Mouse (Mus musculus) heart, postnatal 25 days (tissue): ENCODE measurements at regions not wholly inside any gene's neighbourhood (a gene's known extent, or its start where the extent isn't known, plus 50 kb on each side); places are given as distances from the start of the nearest gene placed in this dataset.

Source experiments
- DNase-seq: peaks from one replicate; pipeline ENCODE4 v3.0.0; 2022; ENCODE audit warnings: low spot score
- intact Hi-C: fragments of 180-260 bp; cut with DNase I; formaldehyde crosslinking; loops from one replicate; pipeline ENCODE4 v1.15.1; 2025

- intact Hi-C loops: no loop called here
- DNase-seq: no peak
Observed at GRCm38 (mm10) chr13:44347662-44348061, 381.6 kb upstream of the Jarid2 start.

- intact Hi-C loops: no loop called here
- no peak for DNase-seq
Observed at GRCm38 (mm10) chr13:44353899-44354298, 375.4 kb upstream of the Jarid2 start.

GRCm38 (mm10) chr13:44355771-44356221 is 373.5 kb upstream of the Jarid2 start:
- DNase-seq: no peak
- intact Hi-C loops: no loop called here

GRCm38 (mm10) chr13:44356981-44357380 is 372.3 kb upstream of the Jarid2 start:
- intact Hi-C loops: no loop called here
- DNase-seq: no peak

- no peak for DNase-seq
- intact Hi-C loops: no loop called here
Observed at GRCm38 (mm10) chr13:44359344-44359743, 369.9 kb upstream of the Jarid2 start.

- DNase-seq: no peak
- intact Hi-C loops: no loop called here
Observed at GRCm38 (mm10) chr13:44360016-44360415, 369.3 kb upstream of the Jarid2 start.

GRCm38 (mm10) chr13:44360725-44361290 is 368.5 kb upstream of the Jarid2 start:
- intact Hi-C loops: no loop called here
- no peak for DNase-seq

- intact Hi-C loops: no loop called here
- DNase-seq: no peak
Observed at GRCm38 (mm10) chr13:44362293-44363005, 366.8 kb upstream of the Jarid2 start.

- no peak for DNase-seq
- intact Hi-C loops: no loop called here
Observed at GRCm38 (mm10) chr13:44363016-44363415, 366.3 kb upstream of the Jarid2 start.

GRCm38 (mm10) chr13:44369301-44369700 is 360.0 kb upstream of the Jarid2 start:
- DNase-seq: no peak
- intact Hi-C loops: no loop called here

- no peak for DNase-seq
- intact Hi-C loops: no loop called here
Observed at GRCm38 (mm10) chr13:44372361-44372877, 356.9 kb upstream of the Jarid2 start.

GRCm38 (mm10) chr13:44375476-44376159 is 353.7 kb upstream of the Jarid2 start:
- DNase-seq: no peak
- intact Hi-C loops: no loop called here

GRCm38 (mm10) chr13:44376160-44376488 is 353.1 kb upstream of the Jarid2 start:
- no peak for DNase-seq
- intact Hi-C loops: no loop called here

GRCm38 (mm10) chr13:44381721-44382450 is 347.4 kb upstream of the Jarid2 start:
- intact Hi-C loops: no loop called here
- DNase-seq: no peak

GRCm38 (mm10) chr13:44383322-44383721 is 346.0 kb upstream of the Jarid2 start:
- no peak for DNase-seq
- intact Hi-C loops: no loop called here

- intact Hi-C loops: no loop called here
Observed at GRCm38 (mm10) chr13:44386767-44387166, 342.5 kb upstream of the Jarid2 start.

GRCm38 (mm10) chr13:44389696-44390095 is 339.6 kb upstream of the Jarid2 start:
- intact Hi-C loops: no loop called here
- DNase-seq: no peak

More at GRCm38 (mm10) chr13:44386767-44387166, 342.5 kb upstream of the Jarid2 start:
- DNase-seq: no peak

- DNase-seq: no peak
- intact Hi-C loops: no loop called here
Observed at GRCm38 (mm10) chr13:44390666-44391390, 338.4 kb upstream of the Jarid2 start.

GRCm38 (mm10) chr13:44394016-44394415 is 335.3 kb upstream of the Jarid2 start:
- intact Hi-C loops: no loop called here
- DNase-seq: no peak
